Mouse (Mus musculus) gastrocnemius, adult 2 months (tissue): ENCODE measurements around the gene Gzmn. TPM values are rescaled to one million over a fixed set of nuclear protein-coding genes. Genes with fewer than 3 reads are reported as not detected.
"Not testable (repeated sequence)": the region's sequence is repeated elsewhere in the genome, so short reads cannot be mapped to it uniquely, and the experiment has no call there.

ENCODE experiments used
- DNase-seq: peaks from one replicate; pipeline ENCODE4 v3.0.0; 2022
- H3K27ac ChIP-seq: fragments of 200-600 bp; 2 replicates; pipeline ENCODE4 v1.8.1; 2022; ENCODE audit warnings: mild to moderate bottlenecking
- H3K4me3 ChIP-seq: fragments of 200-600 bp; 2 replicates; pipeline ENCODE4 v1.8.1; 2022; ENCODE audit warnings: mild to moderate bottlenecking, moderate library complexity
- CTCF ChIP-seq: fragments of 200-600 bp; IDR thresholded peaks from 2 replicates; pipeline ENCODE4 v1.8.1; 2022; ENCODE audit warnings: antibody characterized with exemption, mild to moderate bottlenecking, moderate library complexity
- intact Hi-C: fragments of 180-260 bp; cut with DNase I; formaldehyde crosslinking; loops from one replicate; pipeline ENCODE4 v1.15.1; 2025
- long read RNA-seq, 2 experiments: library from polyadenylated mRNA; stranded (forward); transcript quantifications; one replicate each; pipeline ENCODE4 v2.0.0; 2021
- total RNA-seq, 2 experiments: library from RNA; stranded (reverse); gene quantifications; 2 replicates each; pipeline ENCODE4 v1.2.3; 2021

Gzmn gene
- not detected for total RNA-seq
- long read RNA-seq, experiment 1, result 0 reads
- long read RNA-seq, experiment 2, result 0 reads

- Histone ChIP-seq H3K27ac (no peak within 1 kb of the TSS), H3K4me3 (no peak within 1 kb of the TSS)
- intact Hi-C loops, result no loop called here
- TF ChIP-seq CTCF, result no peak
- DNase-seq, result no peak
These were observed at the start of gene Gzmn for GRCm38 (mm10) chr14:56174499-56174898. Gene Gzmn (minus strand): TSS chr14:56174599.

- Histone ChIP-seq H3K27ac (no peak within 1 kb of the TSS), H3K4me3 (no peak within 1 kb of the TSS)
- no peak for TF ChIP-seq CTCF
- intact Hi-C loops, result no loop called here
- no peak for DNase-seq
These were observed 36.9 kb upstream of the Gzmn start, which contains the start of gene Gzmf for GRCm38 (mm10) chr14:56211317-56211716. Gene Gzmf (minus strand): TSS chr14:56211417.

GRCm38 (mm10) chr14:56205613-56206012 is 31.2 kb upstream of the Gzmn start:
- Histone ChIP-seq H3K27ac (no peak overlapping the region), H3K4me3 (no peak overlapping the region)
- intact Hi-C loops, result loop anchor here (10.0 kb wide), 1 partner anchor 99 kb away; no protein-coding TSS in a partner anchor
- no peak for TF ChIP-seq CTCF
- no peak for DNase-seq

DNA sequence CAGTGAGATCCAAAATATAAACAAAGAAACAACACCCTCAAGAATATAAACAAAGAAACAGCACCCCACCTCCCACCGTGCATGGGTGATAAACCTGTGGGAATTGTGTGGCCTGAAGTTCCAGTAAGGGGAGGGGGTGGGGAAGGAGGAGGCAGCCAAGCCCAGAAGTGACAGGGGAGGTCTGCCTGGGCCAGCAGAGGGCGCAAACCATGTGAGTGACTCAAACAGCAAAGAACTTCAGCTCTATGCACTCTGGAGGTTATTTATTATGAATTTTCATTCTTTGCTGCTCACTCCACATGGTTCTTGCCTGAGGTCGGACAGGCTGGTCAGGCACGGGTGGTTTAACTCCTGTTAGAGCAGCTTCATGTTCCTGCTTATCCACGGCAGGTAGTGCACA is 30.6 kb upstream of the Gzmn start:
- not testable (repeated sequence) for H3K4me3 ChIP-seq, H3K27ac ChIP-seq
- TF ChIP-seq CTCF, result peak; percentile 34
- peak; percentile 20 for DNase-seq
- intact Hi-C loops, result loop anchor here (10.0 kb wide), 1 partner anchor 100 kb away; no protein-coding TSS in a partner anchor

DNA sequence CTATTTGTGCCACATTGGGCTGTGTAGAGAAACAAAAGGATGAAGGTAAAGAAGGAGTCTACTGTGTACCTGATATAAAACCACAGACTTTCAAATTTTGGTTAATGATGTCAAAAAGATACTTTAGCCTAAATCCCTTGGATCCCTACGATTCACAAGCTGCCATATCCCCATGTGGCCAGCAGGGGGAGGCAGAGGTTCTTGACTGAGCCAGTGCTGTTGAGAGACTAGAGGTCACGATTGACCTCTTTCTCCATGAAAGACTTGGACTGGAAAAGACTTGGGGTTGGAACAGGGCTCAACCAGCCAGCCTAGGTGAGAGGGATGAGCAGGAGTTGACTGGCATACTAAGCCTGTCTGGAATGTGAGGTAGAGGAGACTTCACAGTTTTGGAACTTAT is 29.6 kb upstream of the Gzmn start:
- peak; percentile 57 for DNase-seq
- peak; percentile 91 for TF ChIP-seq CTCF
- intact Hi-C loops, result loop anchor here (10.0 kb wide), 1 partner anchor 101 kb away; no protein-coding TSS in a partner anchor
- Histone ChIP-seq H3K27ac (no peak overlapping the region), H3K4me3 (no peak overlapping the region)

DNA sequence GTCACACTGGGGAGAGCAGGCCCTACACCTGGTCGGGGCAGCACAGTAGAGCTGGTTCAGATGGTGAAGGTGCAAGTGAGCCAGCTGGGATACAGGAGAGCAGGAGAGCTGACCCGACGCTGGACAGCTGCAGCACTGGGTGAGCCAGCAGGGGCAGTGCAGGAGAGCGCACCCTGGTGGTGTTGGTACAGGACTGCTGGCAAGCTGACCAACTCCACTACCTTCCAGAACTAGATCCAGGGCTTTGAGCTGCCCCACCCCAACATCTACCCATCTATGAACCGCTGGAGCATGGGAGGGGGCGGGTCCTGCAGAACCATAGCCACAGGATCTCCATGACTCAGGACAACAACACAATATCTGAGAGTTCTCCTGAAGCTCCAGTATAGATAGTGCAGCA is 12.5 kb upstream of the Gzmn start:
- intact Hi-C loops, result no loop called here
- H3K27ac ChIP-seq, result no peak overlapping the region
- no peak overlapping the region for H3K4me3 ChIP-seq
- TF ChIP-seq CTCF, result no peak
- DNase-seq, result no peak

GRCm38 (mm10) chr14:56186521-56186920 is 12.1 kb upstream of the Gzmn start:
- no peak overlapping the region for H3K4me3 ChIP-seq
- intact Hi-C loops, result no loop called here
- H3K27ac ChIP-seq, result no peak overlapping the region
- TF ChIP-seq CTCF, result no peak
- DNase-seq, result no peak

GRCm38 (mm10) chr14:56177651-56178050 is 3.3 kb upstream of the Gzmn start:
- intact Hi-C loops, H3K4me3 ChIP-seq, H3K27ac ChIP-seq: not testable (repeated sequence)
- peak; percentile 30 for DNase-seq
- TF ChIP-seq CTCF, result peak; percentile 53

DNA sequence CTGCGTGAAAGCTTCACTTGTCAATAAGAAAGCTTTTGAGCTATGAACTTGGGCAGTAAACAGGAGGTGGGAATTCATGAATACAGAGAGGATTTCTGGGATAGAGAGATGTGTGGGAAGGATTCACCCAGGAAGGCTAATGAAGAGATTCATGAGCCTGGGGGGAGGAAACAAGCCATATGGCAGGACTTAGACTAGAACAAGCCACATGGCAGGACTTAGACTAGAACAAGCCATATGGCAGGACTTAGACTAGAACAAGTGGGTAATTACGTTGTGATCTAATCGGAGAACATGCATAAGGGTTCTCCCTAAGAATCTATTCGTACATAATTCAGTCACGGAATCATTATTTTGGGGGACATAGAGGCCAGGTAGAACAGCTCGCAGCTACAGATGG is 1.0 kb downstream of the Gzmn start:
- DNase-seq, result no peak
- intact Hi-C loops, result no loop called here
- TF ChIP-seq CTCF, result no peak
- no peak overlapping the region for H3K27ac ChIP-seq
- H3K4me3 ChIP-seq, result no peak overlapping the region

GRCm38 (mm10) chr14:56172744-56173143 is 1.7 kb downstream of the Gzmn start:
- DNase-seq, result no peak
- no peak for TF ChIP-seq CTCF
- intact Hi-C loops, result no loop called here
- Histone ChIP-seq H3K27ac (no peak overlapping the region), H3K4me3 (no peak overlapping the region)

- no peak overlapping the region for H3K4me3 ChIP-seq
- TF ChIP-seq CTCF, result no peak
- no peak overlapping the region for H3K27ac ChIP-seq
- intact Hi-C loops, result no loop called here
- no peak for DNase-seq
These were observed 6.4 kb downstream of the Gzmn start for GRCm38 (mm10) chr14:56168009-56168408.

DNA sequence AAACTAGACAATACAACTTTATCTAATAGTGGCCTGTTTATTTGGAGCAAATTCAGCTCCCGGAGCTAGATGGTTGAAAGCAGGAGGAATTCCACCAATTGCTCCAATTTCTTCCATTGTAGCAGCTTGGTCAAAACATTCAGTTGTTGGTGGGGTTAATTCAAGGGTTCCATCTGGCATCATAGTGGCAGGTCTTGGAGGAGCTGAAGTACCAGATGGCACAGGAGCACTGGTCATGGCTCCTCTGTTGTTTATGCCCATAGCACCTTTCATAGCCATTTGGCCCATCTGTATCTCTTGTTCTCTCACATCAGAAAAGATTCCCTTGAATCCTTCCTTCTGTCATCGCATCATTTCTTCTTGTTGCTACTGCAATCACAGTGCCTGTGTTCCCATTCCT is 12.3 kb downstream of the Gzmn start:
- no peak for TF ChIP-seq CTCF
- intact Hi-C loops, result no loop called here
- Histone ChIP-seq H3K4me3 (no peak overlapping the region), H3K27ac (no peak overlapping the region)
- DNase-seq, result no peak

GRCm38 (mm10) chr14:56159479-56159878 is 14.9 kb downstream of the Gzmn start, which contains the start of gene Gzmg:
Gene Gzmg (minus strand): TSS chr14:56159579.
- H3K4me3 ChIP-seq, DNase-seq, intact Hi-C loops, H3K27ac ChIP-seq: not testable (repeated sequence)

GRCm38 (mm10) chr14:56155340-56155739 is 19.1 kb downstream of the Gzmn start:
- intact Hi-C loops, result no loop called here
- peak; percentile 21; the same call in 1 of the 2 replicates for TF ChIP-seq CTCF
- no peak for DNase-seq
- no peak overlapping the region for H3K27ac ChIP-seq
- no peak overlapping the region for H3K4me3 ChIP-seq

DNA sequence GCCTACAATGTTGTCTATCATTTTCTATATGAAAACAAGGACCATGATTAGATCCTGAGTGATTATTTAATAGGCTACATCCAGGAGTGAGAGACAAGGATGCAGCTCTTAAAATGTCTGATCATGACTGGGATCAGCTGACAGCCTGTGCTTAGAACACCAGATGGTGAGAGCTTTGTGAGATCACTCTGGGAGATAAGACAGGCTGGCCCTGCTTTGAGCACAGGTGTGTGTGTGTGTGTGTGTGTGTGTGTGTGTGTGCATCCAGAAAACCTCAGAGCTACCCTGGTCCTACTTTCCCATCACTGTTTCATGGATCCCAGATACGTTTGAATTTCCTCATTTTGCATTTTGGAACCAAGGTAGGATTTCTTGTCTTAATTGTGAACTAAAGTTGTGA is 40.7 kb downstream of the Gzmn start:
- H3K27ac ChIP-seq, H3K4me3 ChIP-seq, intact Hi-C loops, DNase-seq: not testable (repeated sequence)

DNA sequence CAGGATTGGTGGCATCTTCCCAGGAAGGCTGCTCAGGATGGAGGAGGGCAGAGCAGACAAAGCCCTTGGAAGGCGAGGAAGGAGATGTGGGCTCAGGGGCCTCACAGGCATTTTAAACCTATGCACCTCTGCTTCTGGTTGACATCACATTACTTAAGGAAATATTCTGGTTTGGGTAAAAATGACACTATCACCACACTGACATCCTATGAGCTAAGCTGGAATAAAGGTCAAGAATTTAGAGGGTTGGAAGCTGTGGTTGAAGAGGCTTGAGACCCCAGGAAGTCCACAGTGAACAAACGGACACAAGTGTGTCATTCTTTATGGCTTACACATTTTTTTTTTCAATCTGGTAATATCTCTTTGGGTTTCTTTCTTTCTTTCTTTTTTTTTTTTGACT is 41.9 kb downstream of the Gzmn start, which contains the start of gene Gzmd:
Gene Gzmd, minus strand, starts transcription at position 101 of the 400 bp plus-strand sequence.
- intact Hi-C loops, H3K27ac ChIP-seq, DNase-seq, H3K4me3 ChIP-seq: not testable (repeated sequence)
